Mouse (Mus musculus) brain, embryonic 14.5 days (tissue): Measurements from ENCODE around the gene Ndufa9.

Experiments used
- CTCF ChIP-seq: fragments of 200-500 bp; IDR thresholded peaks from 2 replicates; pipeline ENCODE4 v1.5.1; 2012; ENCODE audit warnings: inconsistent platforms, mild to moderate bottlenecking, moderate library complexity, borderline replicate concordance; ENCODE audit not compliant: insufficient read depth, insufficient read length; ENCODE audit errors: extremely low read depth
- POLR2A ChIP-seq: fragments of 200-500 bp; IDR thresholded peaks from 2 replicates; pipeline ENCODE4 v1.6.1; 2012; ENCODE audit warnings: mild to moderate bottlenecking, inconsistent platforms, borderline replicate concordance; ENCODE audit not compliant: poor library complexity, insufficient read depth, insufficient read length, severe bottlenecking; ENCODE audit errors: extremely low read depth

DNA sequence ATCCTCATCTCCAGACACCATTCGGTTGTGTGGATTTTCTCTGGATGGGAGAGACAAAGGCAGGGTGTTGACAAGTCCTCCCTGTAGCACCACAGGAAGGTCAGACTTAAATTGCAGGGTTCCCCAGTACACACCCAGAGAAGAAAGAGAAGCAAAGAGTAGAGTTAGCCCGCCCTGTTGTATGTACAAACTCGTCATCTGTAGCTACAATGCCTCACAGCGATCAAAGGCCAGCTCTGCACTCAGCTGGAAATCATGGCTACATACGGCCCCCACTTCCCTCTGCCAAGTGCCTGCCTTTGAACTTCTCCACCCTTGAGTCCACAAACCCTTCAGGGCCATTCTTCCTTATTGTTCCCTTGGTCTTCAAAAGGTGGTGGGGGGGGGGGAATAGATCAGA, 64.7 kb downstream of the Ndufa9 start:
- TF ChIP-seq CTCF = no peak
- no peak for TF ChIP-seq POLR2A
